Mouse (Mus musculus) cortical plate, adult 2 months (tissue): ENCODE data around the gene Dcbld1.

Source experiments
- CTCF ChIP-seq: fragments of 200-500 bp; IDR thresholded peaks from 2 replicates; pipeline ENCODE4 v1.5.1; 2011; ENCODE audit warnings: mild to moderate bottlenecking, control low read depth, low read length; ENCODE audit not compliant: insufficient read depth; ENCODE audit errors: extremely low read depth
- POLR2A ChIP-seq: fragments of 200-500 bp; IDR thresholded peaks from 2 replicates; pipeline ENCODE4 v1.6.1; 2011; ENCODE audit warnings: mild to moderate bottlenecking, low read length, control low read depth; ENCODE audit not compliant: insufficient read depth; ENCODE audit errors: extremely low read depth

DNA sequence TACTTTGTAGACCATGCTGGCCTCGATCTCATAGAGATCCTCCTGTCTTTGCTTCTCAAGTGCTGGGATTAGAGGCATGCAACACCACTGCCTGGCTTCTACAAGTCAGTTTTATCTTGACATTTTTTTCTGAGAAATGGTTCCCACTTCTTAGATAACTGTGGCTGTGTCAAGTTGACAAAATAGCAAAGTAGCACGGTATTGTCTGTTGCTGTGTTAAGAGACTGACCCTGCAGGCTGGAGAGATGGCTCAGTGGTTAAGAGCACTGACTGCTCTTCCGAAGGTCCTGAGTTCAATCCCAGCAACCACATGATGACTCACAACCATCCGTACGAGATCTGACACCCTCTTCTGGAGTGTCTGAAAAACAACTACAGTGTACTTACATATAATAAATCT is 35.5 kb downstream of the Dcbld1 start:
- TF ChIP-seq POLR2A = no peak
- TF ChIP-seq CTCF = no peak
